Mouse (Mus musculus) spleen, adult 2 months (tissue): ENCODE data around the gene AC140267.1. TPM values are rescaled to one million over a fixed set of nuclear protein-coding genes. Genes with fewer than 3 reads are reported as not detected.
A peak's percentile ranks its signal among the peaks of the same experiment; 100 is the strongest.

Experiments used
- DNase-seq, 2 experiments: peaks; one replicate each; pipeline versions ENCODE4 v3.0.0 to v3.0.0-alpha.2; 2012 to 2021; ENCODE audit warnings: low spot score in 2 of 2, low read depth in 1 of 2
- H3K27ac ChIP-seq: fragments of 200-500 bp; 2 replicates; pipeline ENCODE4 v1.5.1; 2012; ENCODE audit warnings: low read length, inconsistent platforms; ENCODE audit not compliant: insufficient read depth
- H3K27me3 ChIP-seq: fragments of 200-500 bp; 2 replicates; pipeline ENCODE4 v1.6.1; 2012; ENCODE audit warnings: mild to moderate bottlenecking, moderate library complexity, low read length, inconsistent platforms; ENCODE audit not compliant: control insufficient read depth, insufficient read depth
- H3K36me3 ChIP-seq: fragments of 200-500 bp; 2 replicates; pipeline ENCODE4 v1.6.1; 2012; ENCODE audit warnings: mild to moderate bottlenecking, low read length, inconsistent platforms; ENCODE audit not compliant: control insufficient read depth, insufficient read depth
- H3K4me1 ChIP-seq: fragments of 200-500 bp; 2 replicates; pipeline ENCODE4 v1.6.1; 2011; ENCODE audit warnings: inconsistent platforms; ENCODE audit not compliant: control insufficient read depth, insufficient read depth, insufficient read length
- H3K4me3 ChIP-seq: fragments of 200-500 bp; 2 replicates; pipeline ENCODE4 v1.5.1; 2011; ENCODE audit warnings: mild to moderate bottlenecking, inconsistent platforms; ENCODE audit not compliant: insufficient read depth, insufficient read length; ENCODE audit errors: extremely low read depth
- CTCF ChIP-seq: fragments of 200-500 bp; IDR thresholded peaks from 2 replicates; pipeline ENCODE4 v1.5.1; 2011; ENCODE audit warnings: mild to moderate bottlenecking, inconsistent platforms; ENCODE audit not compliant: insufficient read depth, insufficient read length, insufficient replicate concordance; ENCODE audit errors: extremely low read depth
- POLR2A ChIP-seq: fragments of 200-500 bp; IDR thresholded peaks from 2 replicates; pipeline ENCODE4 v1.6.1; 2011; ENCODE audit warnings: low read depth, low read length, inconsistent platforms
- WGBS: fragments of 180-500 bp; shearing (Covaris S2); methylation state at CpG from one replicate; pipeline ENCODE4 v1.1.7; 2018; 5-methylcytosine and 5-hydroxymethylcytosine counted together
- polyA plus RNA-seq: library from polyadenylated mRNA; depleted of rRNA; stranded (reverse); fragments of >200 nt; gene quantifications from 2 replicates; pipeline ENCODE4 v1.2.3, GENCODE M21; 2012

Gene AC140267.1
- polyA plus RNA-seq, 1 experiment, result not detected

- H3K4me3 ChIP-seq, result no peak overlapping the region
- 87% methylated on average over 7 of the region's 7 CpGs for WGBS
- TF ChIP-seq CTCF, result no peak
- TF ChIP-seq POLR2A, result no peak
- peaks cover 26% of the 10 kb centered on the region for H3K36me3 ChIP-seq
- H3K27ac ChIP-seq, result no peak overlapping the region
- H3K27me3 ChIP-seq, result no peaks in the 10 kb centered on the region
- DNase-seq, result no peak
- H3K4me1 ChIP-seq, result peaks cover 11% of the 10 kb centered on the region; the same call in 1 of the 2 replicates
Measured at GRCm38 (mm10) chr15:80261100-80261499, 25.5 kb downstream of the AC140267.1 start.

GRCm38 (mm10) chr15:80263610-80264575 is 28.3 kb downstream of the AC140267.1 start, which contains the start of gene Rps19bp1:
TSS of gene Rps19bp1 (minus strand) at chr15:80264315.
- WGBS, result under 1% methylated on average over 66 of the region's 66 CpGs
- DNase-seq, result peak; percentile 85 to 87
- peak within 1 kb of the TSS; percentile 43 for H3K27ac ChIP-seq
- H3K36me3 ChIP-seq, result peaks cover 6% of the 10 kb centered on the region; the same call in 1 of the 2 replicates
- TF ChIP-seq POLR2A (peak; percentile 57), CTCF (no peak)
- H3K4me1 ChIP-seq, result peaks cover 6% of the 10 kb centered on the region; the same call in 1 of the 2 replicates
- H3K4me3 ChIP-seq, result peak within 1 kb of the TSS; percentile 85
- H3K27me3 ChIP-seq, result no peaks in the 10 kb centered on the region

GRCm38 (mm10) chr15:80266281-80266680 is 30.6 kb downstream of the AC140267.1 start:
- TF ChIP-seq POLR2A, result no peak
- TF ChIP-seq CTCF, result peak; percentile 75; the same call in 1 of the 2 replicates
- H3K36me3 ChIP-seq, result no peaks in the 10 kb centered on the region
- no peaks in the 10 kb centered on the region for H3K27me3 ChIP-seq
- DNase-seq, result peak; percentile 51 to 69
- H3K4me1 ChIP-seq, result peaks cover 6% of the 10 kb centered on the region; the same call in 1 of the 2 replicates
- 0% methylated on average over 2 of the region's 2 CpGs for WGBS
- H3K27ac ChIP-seq, result no peak overlapping the region
- no peak overlapping the region for H3K4me3 ChIP-seq

GRCm38 (mm10) chr15:80271858-80272396 is 36.3 kb downstream of the AC140267.1 start:
- H3K4me3 ChIP-seq, result no peak overlapping the region
- WGBS, result 79% methylated on average over 3 of the region's 3 CpGs

GRCm38 (mm10) chr15:80277107-80277506 is 41.5 kb downstream of the AC140267.1 start:
- WGBS, result 40% methylated on average over 9 of the region's 9 CpGs
- TF ChIP-seq POLR2A, result no peak
- no peak for TF ChIP-seq CTCF
- Histone ChIP-seq H3K36me3 (no peaks in the 10 kb centered on the region), H3K4me1 (no peaks in the 10 kb centered on the region), H3K4me3 (no peak overlapping the region), H3K27ac (no peak overlapping the region), H3K27me3 (0 out of 2 replicates have a peak, but pooled peaks cover 2% of the 10 kb centered on the region)
- no peak for DNase-seq

More at GRCm38 (mm10) chr15:80271858-80272396, 36.3 kb downstream of the AC140267.1 start:
- Histone ChIP-seq H3K27me3 (0 out of 2 replicates have a peak, but pooled peaks cover 2% of the 10 kb centered on the region), H3K36me3 (no peaks in the 10 kb centered on the region), H3K27ac (no peak overlapping the region), H3K4me1 (no peaks in the 10 kb centered on the region)
- no peak for DNase-seq
- no peak for TF ChIP-seq POLR2A
- no peak for TF ChIP-seq CTCF

GRCm38 (mm10) chr15:80277625-80278024 is 42.0 kb downstream of the AC140267.1 start:
- no peaks in the 10 kb centered on the region for H3K4me1 ChIP-seq
- no peak for DNase-seq
- no peak overlapping the region for H3K4me3 ChIP-seq
- TF ChIP-seq POLR2A, result no peak
- TF ChIP-seq CTCF, result no peak
- H3K27ac ChIP-seq, result no peak overlapping the region
- H3K36me3 ChIP-seq, result no peaks in the 10 kb centered on the region
- 0 out of 2 replicates have a peak, but pooled peaks cover 2% of the 10 kb centered on the region for H3K27me3 ChIP-seq
- WGBS, result 1% methylated on average over 6 of the region's 6 CpGs
